Mouse (Mus musculus) heart, adult 8-10 months (tissue): ENCODE results near the gene Gm17304. TPM values are rescaled to one million over a fixed set of nuclear protein-coding genes. Genes with fewer than 3 reads are reported as not detected.

ENCODE experiments used
- DNase-seq: peaks from one replicate; pipeline ENCODE4 v3.0.0; 2022; ENCODE audit warnings: low spot score
- total RNA-seq, 4 experiments: library from RNA; stranded (reverse); gene quantifications; 2 replicates each; pipeline ENCODE4 v1.2.4; 2022

Gene Gm17304
- not detected for total RNA-seq

DNA sequence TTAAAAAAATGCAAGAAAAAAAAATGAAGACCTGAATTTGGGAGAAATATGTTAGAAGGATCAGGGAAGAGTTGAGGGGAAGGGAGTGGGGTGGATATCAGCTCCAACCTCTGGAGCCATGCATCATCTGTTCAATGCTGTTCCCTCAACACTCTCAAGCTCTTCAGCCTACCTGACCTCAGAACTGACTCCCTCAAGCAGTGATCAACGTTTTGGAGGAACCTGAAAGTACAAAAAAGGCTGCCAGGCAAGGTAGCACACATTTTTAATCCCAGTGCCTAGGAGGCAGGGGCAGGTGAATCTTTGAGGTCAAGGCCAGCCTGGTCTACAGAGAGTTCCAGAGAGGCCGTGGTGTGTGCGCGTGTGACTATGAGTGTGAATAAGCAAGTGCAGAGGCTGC, at the start of gene Gm17304:
Gene Gm17304 (plus strand): TSS at position 301 of the 400 bp plus-strand sequence.
- no peak for DNase-seq

DNA sequence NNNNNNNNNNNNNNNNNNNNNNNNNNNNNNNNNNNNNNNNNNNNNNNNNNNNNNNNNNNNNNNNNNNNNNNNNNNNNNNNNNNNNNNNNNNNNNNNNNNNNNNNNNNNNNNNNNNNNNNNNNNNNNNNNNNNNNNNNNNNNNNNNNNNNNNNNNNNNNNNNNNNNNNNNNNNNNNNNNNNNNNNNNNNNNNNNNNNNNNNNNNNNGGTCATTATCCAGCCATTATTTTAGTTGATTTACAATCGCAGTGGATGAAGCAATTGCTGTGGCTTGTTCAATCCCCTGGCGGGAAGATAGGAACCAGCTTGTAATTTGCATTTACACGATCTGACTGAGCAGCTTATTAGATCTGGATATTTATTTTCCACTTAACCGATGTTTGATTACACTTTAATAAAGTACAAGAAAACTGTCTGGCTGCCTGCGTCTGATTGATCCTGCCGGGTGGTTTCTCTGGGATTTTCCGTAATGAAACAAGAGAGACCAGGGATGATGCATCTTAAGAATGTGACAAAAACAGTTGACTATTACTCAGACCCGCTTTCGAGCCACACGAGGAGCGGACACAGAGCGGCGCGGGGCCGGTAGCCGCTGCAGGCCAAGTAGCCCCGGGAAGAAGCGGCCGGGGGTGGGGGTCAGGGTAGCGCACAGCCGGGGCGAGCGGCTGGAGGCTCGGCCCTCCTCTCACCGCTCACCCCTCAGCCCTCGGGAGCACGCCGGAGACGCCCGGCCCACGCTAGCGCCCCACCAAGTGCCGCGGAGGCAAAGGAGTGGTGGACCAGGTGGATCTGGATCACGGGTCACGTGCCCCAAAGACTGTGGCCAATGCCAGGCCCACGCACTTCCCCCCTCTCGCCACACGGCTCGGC, 48.0 kb upstream of the Gm17304 start:
- no peak for DNase-seq

DNA sequence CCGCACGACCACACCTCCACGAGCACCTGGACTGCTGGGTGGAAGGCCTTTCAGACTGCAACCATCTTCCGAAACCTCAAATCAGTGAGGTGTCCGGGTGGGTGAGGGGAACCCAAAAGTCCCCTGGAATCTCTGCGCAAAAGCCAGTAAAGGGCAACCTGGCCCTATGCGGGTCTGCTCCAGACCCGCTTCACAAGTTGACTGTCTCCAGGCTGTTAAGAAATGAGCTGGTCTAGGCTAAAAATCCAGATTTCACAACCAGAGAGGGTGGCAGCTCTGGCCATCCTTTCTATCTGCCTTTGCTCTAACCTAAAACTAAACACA, 47.4 kb upstream of the Gm17304 start:
- no peak for DNase-seq

DNA sequence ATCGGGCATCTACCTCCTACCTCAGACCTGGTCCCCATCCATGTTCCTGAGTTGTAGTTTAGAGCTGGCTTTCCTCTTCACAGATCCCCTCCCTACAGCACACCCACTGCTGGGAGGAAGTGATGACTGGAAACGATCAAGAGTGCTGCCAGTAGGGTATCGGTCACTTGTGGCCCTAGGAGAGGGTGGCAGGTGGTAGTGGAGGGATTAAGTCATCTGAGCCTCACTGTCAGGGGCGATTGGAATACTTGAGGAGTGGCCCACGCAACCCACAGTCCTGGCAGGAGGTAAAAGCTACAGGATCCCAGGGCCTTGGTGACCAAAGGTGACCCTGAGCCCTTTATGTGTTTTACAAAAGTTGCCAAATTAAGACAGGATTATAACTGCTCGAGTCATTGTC, 42.9 kb upstream of the Gm17304 start:
- no peak for DNase-seq

GRCm38 (mm10) chr5:106573742-106574559, 34.9 kb upstream of the Gm17304 start:
- DNase-seq, result no peak

DNA sequence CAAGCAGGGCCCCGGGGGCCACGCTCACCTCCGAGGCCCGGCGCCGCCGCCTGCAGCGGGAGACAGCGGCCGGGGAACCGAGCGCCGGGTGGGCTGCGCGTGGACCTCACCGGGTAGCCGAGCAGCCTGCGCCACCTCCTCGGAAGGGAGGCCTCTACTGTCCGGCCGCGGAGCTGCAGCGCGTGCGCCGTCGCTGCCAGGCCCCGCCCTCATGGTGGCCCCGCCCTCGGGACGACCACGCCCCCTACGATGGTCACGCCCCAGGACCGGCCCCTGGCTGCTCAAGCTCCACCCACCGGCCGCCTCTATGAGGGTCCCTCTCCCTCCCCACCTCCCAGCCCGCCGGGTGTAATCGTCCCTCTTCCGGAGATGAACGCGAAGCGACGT, 34.3 kb upstream of the Gm17304 start:
- peak; percentile 81 for DNase-seq

DNA sequence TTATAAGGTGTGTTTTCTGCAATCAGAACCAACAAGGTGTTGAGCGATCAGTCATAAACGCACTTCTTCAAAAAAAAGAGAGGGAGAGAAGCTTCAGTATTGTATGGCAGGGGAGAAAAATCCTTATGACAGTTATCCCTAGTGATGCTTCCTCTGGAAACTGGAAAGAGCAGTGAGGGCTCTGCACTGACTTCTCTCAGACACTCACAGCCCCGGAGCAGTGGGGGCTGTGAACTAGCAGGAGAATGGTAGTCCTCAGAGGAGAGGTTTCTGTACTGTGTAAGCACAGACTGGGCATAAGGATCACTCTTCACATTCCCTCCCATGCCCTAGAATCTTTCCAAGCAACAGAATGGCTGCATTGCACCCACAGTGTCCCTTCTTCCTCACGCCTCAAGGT, 33.8 kb upstream of the Gm17304 start:
- DNase-seq, result no peak

DNA sequence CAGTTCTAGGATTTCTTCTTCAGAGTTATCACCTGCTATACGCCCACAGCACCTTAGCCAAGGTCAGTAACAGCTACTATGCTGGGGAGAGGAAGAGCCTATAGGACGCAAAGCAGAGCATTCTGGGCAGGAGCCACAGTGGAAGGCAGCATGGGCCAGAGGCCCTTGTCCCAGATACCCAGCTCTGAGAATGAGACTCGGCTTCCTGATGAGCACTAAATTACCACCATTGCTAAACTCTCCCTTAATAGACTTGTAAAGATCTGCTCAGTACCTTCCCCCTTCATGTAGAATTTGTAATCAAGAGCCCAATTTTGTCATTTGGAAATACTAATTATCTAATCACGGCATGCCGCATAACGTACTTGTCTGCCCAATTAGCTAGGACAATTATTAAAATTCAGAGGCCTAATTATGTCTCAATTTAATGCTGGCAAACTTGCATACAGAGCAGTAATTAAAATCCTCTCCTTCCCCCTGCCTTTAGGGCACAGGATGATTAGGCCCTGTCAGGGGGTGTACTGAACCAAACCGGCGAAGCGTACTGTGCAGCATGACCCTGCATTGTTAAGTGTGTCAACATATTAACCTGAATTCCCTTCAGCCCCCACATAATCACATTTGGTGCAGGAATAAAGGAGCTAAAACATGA, 31.5 kb upstream of the Gm17304 start:
- DNase-seq, result no peak

DNA sequence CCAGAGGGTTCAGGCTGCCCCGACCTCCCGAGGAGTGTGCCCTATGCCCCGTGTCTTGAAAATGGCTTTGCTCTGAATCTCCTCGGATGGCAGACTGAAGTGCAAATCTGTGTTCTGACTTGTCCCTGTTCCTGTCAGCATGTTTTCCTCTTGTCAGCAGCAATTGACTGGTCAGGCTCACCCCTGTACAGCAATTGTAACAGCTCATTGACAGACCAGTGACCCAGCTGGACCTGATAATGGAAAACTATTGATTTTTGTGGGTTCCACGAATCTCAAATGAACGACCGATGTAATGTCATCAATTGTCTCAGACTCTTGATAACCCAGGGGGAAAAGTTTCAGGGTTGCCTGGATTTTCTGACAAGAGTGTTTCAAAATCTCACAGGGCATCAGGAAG, 28.0 kb upstream of the Gm17304 start:
- DNase-seq, result no peak

DNA sequence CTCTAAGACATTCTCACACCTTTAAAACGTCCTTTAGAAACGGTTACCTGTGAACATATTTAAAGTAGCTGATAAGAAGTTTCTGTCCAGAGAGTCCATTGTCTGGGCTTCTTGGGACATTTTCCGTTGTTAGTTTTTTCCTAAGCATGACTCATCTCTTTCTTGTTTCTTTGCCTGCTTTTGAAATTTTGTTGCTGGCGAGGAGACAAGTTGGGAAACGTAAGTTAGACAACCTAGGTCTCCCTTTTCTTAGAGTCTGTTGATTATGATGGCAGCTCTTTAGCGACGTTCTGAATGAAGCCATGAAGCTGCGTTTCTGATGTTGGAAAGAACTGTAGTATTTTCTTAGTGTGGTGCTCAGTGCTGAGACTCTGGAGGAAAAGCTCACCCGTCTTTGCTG, 19.9 kb upstream of the Gm17304 start:
- no peak for DNase-seq

DNA sequence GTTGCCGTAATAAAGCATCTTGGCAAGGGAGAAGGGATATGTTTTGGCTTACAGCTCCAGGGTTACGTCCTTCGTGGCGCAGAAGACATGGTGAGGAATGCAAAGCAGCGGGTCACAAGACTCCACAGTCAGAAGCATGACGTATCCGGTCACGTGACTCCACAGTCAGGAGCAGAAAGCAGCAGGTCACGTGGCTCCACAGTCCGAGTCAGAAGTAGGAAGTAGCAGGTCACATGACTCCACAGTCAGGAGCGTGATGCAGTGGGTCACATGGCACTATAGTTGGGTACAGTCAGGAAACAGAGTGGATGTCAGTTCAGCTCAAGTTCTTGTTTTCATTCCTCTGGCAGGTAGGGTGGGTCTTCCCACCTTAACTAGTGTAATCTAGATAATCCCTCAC, 19.2 kb upstream of the Gm17304 start:
- DNase-seq, result no peak

DNA sequence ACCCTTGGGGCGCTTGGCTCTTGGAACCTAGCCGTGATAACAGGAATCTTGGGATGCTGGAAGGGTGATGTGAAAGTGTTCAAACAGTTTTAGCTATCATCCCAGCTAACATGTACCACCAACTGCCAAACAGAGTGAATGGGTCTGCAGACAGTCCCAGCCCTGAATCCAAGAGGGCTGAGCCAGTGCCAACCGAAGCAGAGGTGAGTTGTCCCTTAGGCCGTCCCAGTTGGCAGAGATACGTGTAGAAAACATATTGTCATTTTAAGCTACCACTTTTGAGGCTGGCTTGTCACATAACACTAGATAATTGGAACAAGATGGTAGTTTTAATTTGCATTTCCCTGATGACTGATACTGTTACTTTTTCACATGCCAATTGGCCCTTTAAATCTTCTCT, 18.2 kb upstream of the Gm17304 start:
- no peak for DNase-seq

DNA sequence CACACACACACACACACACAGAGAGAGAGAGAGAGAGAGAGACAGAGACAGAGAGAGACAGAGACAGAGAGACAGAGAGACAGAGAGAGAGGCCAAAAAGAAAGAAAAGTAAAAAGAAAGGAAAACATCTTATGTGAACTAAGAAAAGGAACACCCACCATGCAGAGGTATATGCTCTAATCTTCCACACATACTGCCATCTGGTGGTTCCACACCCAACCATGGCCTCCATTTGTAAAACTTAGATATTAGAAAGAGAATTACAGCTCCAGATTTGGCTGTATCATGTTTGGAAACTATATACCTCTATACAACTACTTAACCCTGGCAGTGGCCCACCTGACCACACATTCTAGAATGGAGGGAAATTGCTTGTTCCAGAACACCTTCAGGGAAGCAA, 14.5 kb upstream of the Gm17304 start:
- DNase-seq, result no peak

- DNase-seq, result no peak
Measured at GRCm38 (mm10) chr5:106597472-106597871, 11.4 kb upstream of the Gm17304 start.

GRCm38 (mm10) chr5:106599482-106599881, 9.4 kb upstream of the Gm17304 start:
- no peak for DNase-seq

DNA sequence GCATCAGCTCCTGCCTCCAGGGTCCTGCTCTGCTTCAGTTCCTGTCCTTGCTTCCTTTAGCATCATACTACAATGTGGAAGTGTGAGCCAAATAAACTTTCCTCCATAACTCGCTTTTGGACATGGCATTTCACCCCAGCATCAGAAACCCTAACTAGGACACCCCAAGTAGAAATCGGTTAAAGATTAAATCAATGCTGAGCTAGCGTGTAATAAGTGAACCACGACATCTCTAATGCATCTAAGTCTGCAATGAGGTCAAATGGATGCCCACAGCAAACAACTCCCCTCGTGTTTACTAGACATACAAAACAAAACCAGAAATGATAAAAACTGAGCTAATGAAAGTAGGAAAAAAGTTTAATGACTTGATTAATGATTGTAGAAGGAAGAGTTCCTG, 4.5 kb upstream of the Gm17304 start:
- DNase-seq, result no peak

- no peak for DNase-seq
Measured at GRCm38 (mm10) chr5:106605096-106605495, 3.8 kb upstream of the Gm17304 start.

- DNase-seq, result no peak
Measured at GRCm38 (mm10) chr5:106607081-106607480, 1.8 kb upstream of the Gm17304 start.

DNA sequence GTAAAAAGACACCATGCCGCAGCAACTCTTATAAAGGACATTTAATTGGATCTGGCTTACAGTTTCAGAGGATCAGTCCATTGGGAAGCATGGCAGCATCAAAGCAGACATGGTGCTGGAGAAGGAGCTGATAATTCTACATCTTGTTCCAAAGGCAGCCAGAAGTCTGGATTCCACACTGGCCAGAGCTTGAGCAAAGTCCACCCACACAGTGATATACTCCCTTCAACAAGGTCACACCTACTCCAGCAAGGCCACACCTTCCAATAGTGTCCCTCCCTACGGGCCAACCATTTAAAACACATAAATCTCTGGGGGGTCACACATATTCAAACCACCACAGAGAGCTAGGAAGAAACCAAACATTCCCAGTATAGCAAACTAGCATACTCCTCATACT, 3.3 kb downstream of the Gm17304 start:
- DNase-seq, result no peak

GRCm38 (mm10) chr5:106614570-106614969, 5.7 kb downstream of the Gm17304 start:
- peak; percentile 37 for DNase-seq

DNA sequence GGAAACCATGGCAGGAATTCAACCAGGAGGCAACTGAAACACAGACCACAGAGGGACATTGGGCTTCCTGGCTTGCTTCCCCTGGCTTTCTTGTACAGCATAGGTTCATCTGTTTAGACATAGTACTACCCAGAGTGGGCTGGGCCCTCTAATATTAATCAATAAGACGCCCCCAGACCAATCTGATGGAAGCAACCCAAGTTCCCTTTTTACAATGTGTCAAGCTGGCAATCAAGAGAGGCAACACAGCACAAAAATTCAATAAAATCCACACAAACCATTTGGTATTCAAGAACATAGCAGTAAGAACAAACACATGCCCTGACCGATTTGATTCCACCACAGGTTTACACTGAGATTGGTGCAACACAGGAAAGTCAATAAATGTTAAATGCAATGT, 6.1 kb downstream of the Gm17304 start:
- no peak for DNase-seq

DNA sequence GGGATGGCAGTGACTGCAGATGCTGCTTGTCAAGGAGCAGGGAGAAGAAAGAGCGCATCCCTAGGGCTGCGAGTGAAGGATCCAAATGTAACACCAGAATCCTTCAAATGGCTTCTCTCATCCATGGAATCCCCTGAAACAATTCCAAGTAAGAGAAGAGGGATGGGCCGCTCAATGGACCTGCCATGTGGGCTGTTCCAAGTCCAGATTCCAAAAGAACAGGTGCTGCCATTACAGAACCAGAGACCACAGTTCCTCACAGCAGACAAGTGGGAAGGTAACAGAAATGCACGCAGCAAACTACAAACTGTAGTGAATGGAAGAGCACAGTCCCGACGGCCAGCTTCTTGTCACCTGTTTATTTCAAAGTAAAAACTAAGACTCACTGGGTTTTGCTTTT, 11.5 kb downstream of the Gm17304 start:
- no peak for DNase-seq

GRCm38 (mm10) chr5:106622193-106622592, 13.3 kb downstream of the Gm17304 start:
- no peak for DNase-seq
